ENCODE assay signal across 11 mouse cellular contexts in genomic region chr9:75414204-75414603, GRCm38 (mm10). TPM values are rescaled to one million over a fixed set of nuclear protein-coding genes. Genes with fewer than 3 reads are reported as not detected.
DNase-seq lines count a peak whose midpoint lies in the region; ATAC-seq lines count a peak whose summit lies in the region.
"Had no signal": no experiment of that assay in that cellular context is flagged by ENCODE, and none has a peak within 500 bp of the region (broad histone marks: within the 10 kb centered on the region; RNA-seq: fewer than 3 reads in every experiment).

No protein-coding gene starts in this region.

- no peak overlapping the region for H3K4me2 ChIP-seq in liver, embryonic 12.5 days
- H3K4me2 ChIP-seq in neural tube, embryonic 15.5 days: no peak overlapping the region
- H3K4me2 ChIP-seq: neural tube, embryonic 13.5 days had no signal

- WGBS in liver, embryonic 12.5 days (ENCODE audit: insufficient replicate concordance): 7% methylated on average over 5 of the region's 5 CpGs
- 54% methylated on average over 5 of the region's 5 CpGs for WGBS in neural tube, embryonic 15.5 days

- no peaks in the 10 kb centered on the region for H3K9me3 ChIP-seq in liver, embryonic 12.5 days (replicated peaks)
- H3K9me3 ChIP-seq in neural tube, embryonic 15.5 days (replicated peaks): no peaks in the 10 kb centered on the region
- H3K9me3 ChIP-seq: neural tube, embryonic 13.5 days had no signal

- peaks cover 27% of the 10 kb centered on the region for H3K4me1 ChIP-seq in liver, embryonic 12.5 days
- peaks cover 10% of the 10 kb centered on the region for H3K4me1 ChIP-seq in neural tube, embryonic 15.5 days

- H3K4me3 ChIP-seq in liver, embryonic 12.5 days: no peak overlapping the region
- H3K4me3 ChIP-seq in neural tube, embryonic 15.5 days (replicated peaks): no peak overlapping the region
- H3K4me3 ChIP-seq: neural tube, embryonic 13.5 days had no signal

- H3K27me3 ChIP-seq in liver, embryonic 12.5 days (replicated peaks): 0 out of 2 replicates have a peak, but pooled peaks cover 3% of the 10 kb centered on the region
- H3K27me3 ChIP-seq in neural tube, embryonic 15.5 days (replicated peaks): no peaks in the 10 kb centered on the region
- H3K27me3 ChIP-seq: neural tube, embryonic 13.5 days had no signal

- DNase-seq in liver (peak; percentile 40), NIH3T3 (ENCODE audit: low read depth) (peak; percentile 63)
- peak; percentile 55 for DNase-seq in lung, postnatal 36 days
- peak; percentile 72 to 79 for DNase-seq in thymus, postnatal 10 days (ENCODE audit: low spot score in 2 of 2)
- no peak for DNase-seq in retina, embryonic 14.5 days (ENCODE audit: low spot score)
- DNase-seq in urinary bladder, adult 2 months (ENCODE audit: low spot score): no peak
- DNase-seq: adrenal gland, postnatal 14 days; cerebellum, adult 8-10 months had no signal

- no peak overlapping the region for H3K9ac ChIP-seq in liver, embryonic 12.5 days
- no peak overlapping the region for H3K9ac ChIP-seq in neural tube, embryonic 15.5 days (replicated peaks)
- H3K9ac ChIP-seq: neural tube, embryonic 13.5 days had no signal

- no peak overlapping the region for H3K27ac ChIP-seq in liver, embryonic 12.5 days
- H3K27ac ChIP-seq in neural tube, embryonic 15.5 days (replicated peaks): no peak overlapping the region
- H3K27ac ChIP-seq: neural tube, embryonic 13.5 days had no signal

- no peaks in the 10 kb centered on the region for H3K36me3 ChIP-seq in liver, embryonic 12.5 days
- H3K36me3 ChIP-seq in neural tube, embryonic 15.5 days: no peaks in the 10 kb centered on the region
- H3K36me3 ChIP-seq: neural tube, embryonic 13.5 days had no signal

- no peak for ATAC-seq in liver, embryonic 12.5 days
- ATAC-seq in neural tube, embryonic 15.5 days (ENCODE audit: low FRiP score): no peak

RNA-seq across cellular contexts. Expression of gene Mapk6, which starts 4.4 kb away (rescaled TPM):
- 33.3 and 36.5 TPM in 2 replicates for polyA plus RNA-seq in liver, embryonic 12.5 days (2016; fragmentation: Nextera tagmentation; extraction: Ambion mirVana)
- 133 and 150 TPM in 2 replicates for polyA plus RNA-seq in neural tube, embryonic 15.5 days (2015; fragmentation: Nextera tagmentation; extraction: Ambion mirVana)
- polyA plus RNA-seq in urinary bladder, adult 2 months (2012; rRNA removed): 22.5 and 29.1 TPM in 2 replicates

RNA-seq across cellular contexts. Expression of gene Leo1, which starts 27.1 kb away (rescaled TPM):
- 25.9 and 26.9 TPM in 2 replicates for polyA plus RNA-seq in liver, embryonic 12.5 days (2016; fragmentation: Nextera tagmentation; extraction: Ambion mirVana)
- 39.9 and 43.4 TPM in 2 replicates for polyA plus RNA-seq in neural tube, embryonic 15.5 days (2015; fragmentation: Nextera tagmentation; extraction: Ambion mirVana)
- polyA plus RNA-seq in urinary bladder, adult 2 months (2012; rRNA removed): 3.2 and 5.1 TPM in 2 replicates

Comparison
In these comparisons a context has a peak if more than half of its experiments do, and no peak if none do; other contexts are left out.
1. DNase-seq: peak in liver (single experiment), NIH3T3 (single experiment), lung, postnatal 36 days (single experiment) and thymus, postnatal 10 days (2 of 2); none in retina, embryonic 14.5 days (single experiment) and urinary bladder, adult 2 months (single experiment).